Mouse (Mus musculus) thymus, postnatal 4 days (tissue): ENCODE measurements at regions not wholly inside any gene's neighbourhood (a gene's known extent, or its start where the extent isn't known, plus 50 kb on each side); places are given as distances from the start of the nearest gene placed in this dataset.
A peak's percentile ranks its signal among the peaks of the same experiment; 100 is the strongest.

ENCODE experiments used
- DNase-seq: peaks from one replicate; pipeline ENCODE4 v3.0.0; 2021

GRCm38 (mm10) chr5:75880088-75880684, 98.1 kb downstream of the Kdr start:
- peak; percentile 30 for DNase-seq

GRCm38 (mm10) chr5:75878361-75878760, 99.9 kb downstream of the Kdr start:
- no peak for DNase-seq

GRCm38 (mm10) chr5:75877609-75877971, 100.7 kb downstream of the Kdr start:
- no peak for DNase-seq

- DNase-seq, result no peak
Observed at GRCm38 (mm10) chr5:75876871-75877608, 101.2 kb downstream of the Kdr start.

GRCm38 (mm10) chr5:75871120-75871519, 107.1 kb downstream of the Kdr start:
- peak; percentile 70 for DNase-seq

- DNase-seq, result no peak
Observed at GRCm38 (mm10) chr5:75870666-75871065, 107.6 kb downstream of the Kdr start.

GRCm38 (mm10) chr5:75869535-75869934, 108.7 kb downstream of the Kdr start:
- no peak for DNase-seq

- no peak for DNase-seq
Observed at GRCm38 (mm10) chr5:75865096-75865495, 113.2 kb downstream of the Kdr start.

- no peak for DNase-seq
Observed at GRCm38 (mm10) chr5:75863358-75863757, 114.9 kb downstream of the Kdr start.

- peak; percentile 68 for DNase-seq
Observed at GRCm38 (mm10) chr5:75862630-75862991, 115.6 kb downstream of the Kdr start.

- DNase-seq, result no peak
Observed at GRCm38 (mm10) chr5:75861916-75862629, 116.2 kb downstream of the Kdr start.

GRCm38 (mm10) chr5:75859316-75859836, 118.9 kb downstream of the Kdr start:
- DNase-seq, result no peak

GRCm38 (mm10) chr5:75850855-75851254, 127.4 kb downstream of the Kdr start:
- DNase-seq, result no peak

- peak; percentile 0 for DNase-seq
Observed at GRCm38 (mm10) chr5:75847966-75848365, 130.3 kb downstream of the Kdr start.

- no peak for DNase-seq
Observed at GRCm38 (mm10) chr5:75847341-75847740, 130.9 kb downstream of the Kdr start.

GRCm38 (mm10) chr5:75846016-75846415, 132.2 kb downstream of the Kdr start:
- DNase-seq, result no peak

- no peak for DNase-seq
Observed at GRCm38 (mm10) chr5:75843807-75844206, 134.5 kb downstream of the Kdr start.

- DNase-seq, result no peak
Observed at GRCm38 (mm10) chr5:75840421-75840820, 137.8 kb downstream of the Kdr start.

- DNase-seq, result peak; percentile 73
Observed at GRCm38 (mm10) chr5:75835556-75835961, 142.7 kb downstream of the Kdr start.

GRCm38 (mm10) chr5:75834766-75835555, 143.3 kb downstream of the Kdr start:
- no peak for DNase-seq

GRCm38 (mm10) chr5:75832341-75832740, 145.9 kb downstream of the Kdr start:
- DNase-seq, result no peak

- DNase-seq, result peak; percentile 49
Observed at GRCm38 (mm10) chr5:75829850-75830625, 148.2 kb downstream of the Kdr start.
